Mouse (Mus musculus) T-cell, adult 66 days (primary cell): ENCODE results near the gene Snn. TPM values are rescaled to one million over a fixed set of nuclear protein-coding genes. Genes with fewer than 3 reads are reported as not detected.

ENCODE experiments used
- total RNA-seq, 2 experiments: library from RNA; stranded (reverse); gene quantifications; 3 replicates in 1 of 2; 4 replicates in 1 of 2; pipeline ENCODE4 v1.2.4; 2023

The Snn gene
- 1 to 10 TPM; 6.3 to 6.8 TPM for total RNA-seq

DNA sequence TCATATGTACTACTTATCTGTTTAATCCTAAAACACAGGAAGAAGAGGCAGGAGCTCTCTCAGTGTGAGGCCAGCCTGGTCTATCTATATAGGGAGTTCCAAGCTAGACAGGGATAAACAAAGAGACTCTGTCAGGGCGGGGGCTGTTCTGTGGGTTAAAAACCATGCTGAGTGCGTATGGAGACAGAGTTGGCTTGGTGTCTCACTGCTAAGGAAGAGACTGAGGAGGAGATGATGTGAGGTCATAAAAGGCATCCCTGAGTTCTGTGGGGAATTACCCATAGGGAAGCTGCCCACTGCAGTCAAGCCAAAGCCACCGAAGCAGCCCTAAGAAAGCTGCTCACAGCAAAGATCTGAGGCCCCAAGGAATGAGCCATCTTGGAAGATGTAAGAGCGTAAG, at the start of gene Snn:
TSS of gene Snn (plus strand) at position 301 of the 400 bp plus-strand sequence.

DNA sequence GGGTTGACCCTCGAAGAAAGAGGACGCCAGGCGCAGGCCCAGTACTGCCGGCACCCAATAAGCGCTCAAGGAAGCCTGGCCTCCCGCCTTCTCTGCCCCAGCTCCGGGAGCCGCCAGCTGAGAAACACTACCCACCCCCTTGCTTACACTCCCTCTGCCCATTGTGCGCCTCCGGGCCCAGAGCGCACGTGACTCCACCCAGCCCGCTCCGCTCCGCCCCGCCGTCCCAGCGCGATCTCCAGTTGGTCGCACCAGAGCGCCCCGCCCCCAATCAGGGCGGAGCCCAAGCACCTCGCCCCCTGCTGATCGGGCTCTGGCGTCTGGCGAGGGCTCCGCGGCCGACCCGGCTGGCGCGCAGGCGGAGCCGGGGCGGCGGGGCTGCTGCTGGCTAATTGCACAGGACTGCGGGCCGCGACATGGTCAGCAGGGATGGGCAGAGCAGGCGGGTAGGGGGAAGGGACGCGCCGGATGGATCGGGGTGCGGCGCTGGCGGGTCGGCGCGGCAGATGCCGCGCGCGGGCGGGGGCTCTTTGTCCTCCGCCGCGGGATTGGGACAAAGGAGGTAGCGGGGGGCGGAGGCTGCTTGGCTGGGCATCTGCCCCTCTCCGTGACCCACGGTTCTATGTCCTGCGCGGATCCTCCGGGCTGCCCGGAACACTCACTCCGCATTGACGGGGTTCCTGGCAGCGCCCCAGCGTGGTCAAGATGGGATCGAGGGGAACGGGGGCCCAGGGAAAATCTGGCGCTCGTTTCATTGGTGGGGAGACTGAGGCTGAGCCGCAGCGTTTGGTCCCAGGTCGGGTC, 5.5 kb downstream of the Snn start, which contains the start of gene Litaf:
TSS of gene Litaf (minus strand) at position 129 of the 804 bp plus-strand sequence.

Other genes with a start within 250 kb of the Snn start
- not detected for gene Gm11172, start 248.0 kb upstream of the Snn start, total RNA-seq
- 1 to 10 TPM; 8.1 to 8.7 TPM for gene Rmi2, start 225.9 kb upstream of the Snn start, total RNA-seq
- gene Litaf, start 5.2 kb downstream of the Snn start, total RNA-seq, result 10 to 100 TPM in 1 of 2 experiments, 1 to 10 TPM in 1; 4.4 to 10.7 TPM
- gene Txndc11, start 73.7 kb downstream of the Snn start, total RNA-seq, result 10 to 100 TPM; 44.5 to 51.3 TPM
- gene Zc3h7a, start 115.4 kb downstream of the Snn start, total RNA-seq, result 100 to 1,000 TPM; 332 to 346 TPM
- gene Rsl1d1, start 142.4 kb downstream of the Snn start, total RNA-seq, result 100 to 1,000 TPM; 148 to 154 TPM
- 10 to 100 TPM; 80.2 to 90.2 TPM for gene Gspt1, start 193.4 kb downstream of the Snn start, total RNA-seq